Mouse (Mus musculus): ENCODE results near the gene Wasf2. TPM values are rescaled to one million over a fixed set of nuclear protein-coding genes. Genes with fewer than 3 reads are reported as not detected.

Wasf2 gene
- 10 to 100 TPM; 35.7 to 48.2 (median 46.7) TPM for total RNA-seq (2022)

GRCm38 (mm10) chr4:133129931-133130889 is at the start of gene Wasf2:
Gene Wasf2, plus strand, starts transcription at chr4:133130505.
- DNase-seq (ENCODE audit: low spot score in 2 of 2): peak; percentile 84 to 87

- no peak for DNase-seq (ENCODE audit: low spot score in 2 of 2)
Observed at GRCm38 (mm10) chr4:133080862-133081261, 49.4 kb upstream of the Wasf2 start.

GRCm38 (mm10) chr4:133082216-133082773 is 48.0 kb upstream of the Wasf2 start:
- DNase-seq (ENCODE audit: low spot score in 2 of 2): no peak

- DNase-seq (ENCODE audit: low spot score in 2 of 2): no peak
Observed at GRCm38 (mm10) chr4:133083991-133084861, 46.1 kb upstream of the Wasf2 start.

GRCm38 (mm10) chr4:133085011-133085782 is 45.1 kb upstream of the Wasf2 start:
- DNase-seq (ENCODE audit: low spot score in 2 of 2): no peak

GRCm38 (mm10) chr4:133085783-133086342 is 44.4 kb upstream of the Wasf2 start:
- DNase-seq (ENCODE audit: low spot score in 2 of 2): no peak

GRCm38 (mm10) chr4:133087177-133087714 is 43.1 kb upstream of the Wasf2 start:
- DNase-seq (ENCODE audit: low spot score in 2 of 2): no peak

- no peak for DNase-seq (ENCODE audit: low spot score in 2 of 2)
Observed at GRCm38 (mm10) chr4:133087835-133088234, 42.5 kb upstream of the Wasf2 start.

- DNase-seq (ENCODE audit: low spot score in 2 of 2): no peak
Observed at GRCm38 (mm10) chr4:133089319-133089718, 41.0 kb upstream of the Wasf2 start.

GRCm38 (mm10) chr4:133089802-133090201 is 40.5 kb upstream of the Wasf2 start:
- DNase-seq (ENCODE audit: low spot score in 2 of 2): no peak

GRCm38 (mm10) chr4:133090276-133090719 is 40.0 kb upstream of the Wasf2 start:
- no peak for DNase-seq (ENCODE audit: low spot score in 2 of 2)

- no peak for DNase-seq (ENCODE audit: low spot score in 2 of 2)
Observed at GRCm38 (mm10) chr4:133090720-133091458, 39.4 kb upstream of the Wasf2 start.

- DNase-seq (ENCODE audit: low spot score in 2 of 2): no peak
Observed at GRCm38 (mm10) chr4:133091459-133091785, 38.9 kb upstream of the Wasf2 start.

- no peak for DNase-seq (ENCODE audit: low spot score in 2 of 2)
Observed at GRCm38 (mm10) chr4:133092453-133092901, 37.8 kb upstream of the Wasf2 start.

- no peak for DNase-seq (ENCODE audit: low spot score in 2 of 2)
Observed at GRCm38 (mm10) chr4:133093056-133093455, 37.2 kb upstream of the Wasf2 start.

- DNase-seq (ENCODE audit: low spot score in 2 of 2): no peak
Observed at GRCm38 (mm10) chr4:133093481-133094033, 36.7 kb upstream of the Wasf2 start.

- DNase-seq (ENCODE audit: low spot score in 2 of 2): no peak
Observed at GRCm38 (mm10) chr4:133094255-133094654, 36.0 kb upstream of the Wasf2 start.

GRCm38 (mm10) chr4:133094936-133095733 is 35.2 kb upstream of the Wasf2 start:
- DNase-seq (ENCODE audit: low spot score in 2 of 2): peak in 1 of 2 experiments; percentile 61
